Mouse (Mus musculus) MEL (cell line): ENCODE results near the gene Zc3h6.

Experiments used
- CTCF ChIP-seq, 3 experiments: IDR thresholded peaks in 2 of 3; conservative IDR thresholded peaks in 1 of 3; 2 replicates each; pipeline ENCODE4 v1.5.1; 2011 to 2012; ENCODE audit warnings: low read length in 3 of 3, low read depth in 2 of 3, mild to moderate bottlenecking in 2 of 3, improper control_type of control experiment in 1 of 3, inconsistent platforms in 1 of 3, mixed read lengths in 1 of 3, moderate library complexity in 1 of 3; ENCODE audit not compliant: control insufficient read depth in 1 of 3, insufficient read depth in 1 of 3, poor library complexity in 1 of 3, severe bottlenecking in 1 of 3
- ELF1 ChIP-seq: IDR thresholded peaks from 2 replicates; pipeline ENCODE4 v1.6.1; 2014; ENCODE audit warnings: low read depth, mild to moderate bottlenecking, inconsistent platforms, low read length, improper control_type of control experiment, moderate library complexity
- HCFC1 ChIP-seq: IDR thresholded peaks from 2 replicates; pipeline ENCODE4 v1.6.1; 2012; ENCODE audit warnings: low read depth, mild to moderate bottlenecking, inconsistent platforms, low read length, improper control_type of control experiment, moderate library complexity
- MAFK ChIP-seq: IDR thresholded peaks from 2 replicates; pipeline ENCODE4 v1.6.1; 2011; ENCODE audit warnings: low read depth, mild to moderate bottlenecking, low read length, improper control_type of control experiment, borderline replicate concordance
- MAX ChIP-seq: IDR thresholded peaks from 2 replicates; pipeline ENCODE4 v1.6.1; 2011; ENCODE audit warnings: low read length, improper control_type of control experiment
- MEF2A ChIP-seq: IDR thresholded peaks from 2 replicates; pipeline ENCODE4 v1.6.1; 2014; ENCODE audit warnings: low read depth, mild to moderate bottlenecking, inconsistent platforms, low read length, improper control_type of control experiment; ENCODE audit not compliant: poor library complexity, insufficient replicate concordance, severe bottlenecking; ENCODE audit errors: extremely low read depth
- NRF1 ChIP-seq: IDR thresholded peaks from 2 replicates; pipeline ENCODE4 v1.6.1; 2014; ENCODE audit warnings: low read depth, mild to moderate bottlenecking, inconsistent platforms, low read length, improper control_type of control experiment, moderate library complexity; ENCODE audit not compliant: poor library complexity, insufficient read depth, severe bottlenecking
- UBTF ChIP-seq: IDR thresholded peaks from 2 replicates; pipeline ENCODE4 v1.6.1; 2012; ENCODE audit warnings: low read depth, mild to moderate bottlenecking, inconsistent platforms, low read length, improper control_type of control experiment, moderate library complexity, borderline replicate concordance; ENCODE audit not compliant: insufficient read depth
- USF1 ChIP-seq: IDR thresholded peaks from 2 replicates; pipeline ENCODE4 v1.6.1; 2014; ENCODE audit warnings: low read depth, mild to moderate bottlenecking, inconsistent platforms, low read length, improper control_type of control experiment, moderate library complexity
- ZC3H11A ChIP-seq: IDR thresholded peaks from 2 replicates; pipeline ENCODE4 v1.6.1; 2012; ENCODE audit warnings: low read depth, mild to moderate bottlenecking, inconsistent platforms, low read length, improper control_type of control experiment
- ZNF384 ChIP-seq: IDR thresholded peaks from 2 replicates; pipeline ENCODE4 v1.6.1; 2012; ENCODE audit warnings: low read depth, mild to moderate bottlenecking, inconsistent platforms, low read length, improper control_type of control experiment

- TF ChIP-seq NRF1 (no peak), CTCF (IDR thresholded peaks at IDR 0.05 in 2 of 3, conservative IDR thresholded peaks at IDR 0.05 in 1 of 3; ENCODE audit: control insufficient read depth in 1 of 3, insufficient read depth in 1 of 3, low read depth in 2 of 3, low read length in 3 of 3, poor library complexity in 1 of 3, severe bottlenecking in 1 of 3) (no peak), USF1 (no peak), HCFC1 (0 out of 2 replicates have a peak, but pooled peaks have one; percentile 32), ZNF384 (no peak), MEF2A (no peak), UBTF (no peak), ZC3H11A (no peak), MAFK (no peak), ELF1 (no peak), MAX (no peak)
Measured at GRCm38 (mm10) chr2:128968475-128969083, 1.4 kb downstream of the Zc3h6 start.
